Mouse (Mus musculus): ENCODE data around the gene Nptx1. TPM values are rescaled to one million over a fixed set of nuclear protein-coding genes. Genes with fewer than 3 reads are reported as not detected.
A peak's percentile ranks its signal among the peaks of the same experiment; 100 is the strongest.

Nptx1 gene
- polyA plus RNA-seq, 1 experiment from 2014 or later = 20.7 TPM

DNA sequence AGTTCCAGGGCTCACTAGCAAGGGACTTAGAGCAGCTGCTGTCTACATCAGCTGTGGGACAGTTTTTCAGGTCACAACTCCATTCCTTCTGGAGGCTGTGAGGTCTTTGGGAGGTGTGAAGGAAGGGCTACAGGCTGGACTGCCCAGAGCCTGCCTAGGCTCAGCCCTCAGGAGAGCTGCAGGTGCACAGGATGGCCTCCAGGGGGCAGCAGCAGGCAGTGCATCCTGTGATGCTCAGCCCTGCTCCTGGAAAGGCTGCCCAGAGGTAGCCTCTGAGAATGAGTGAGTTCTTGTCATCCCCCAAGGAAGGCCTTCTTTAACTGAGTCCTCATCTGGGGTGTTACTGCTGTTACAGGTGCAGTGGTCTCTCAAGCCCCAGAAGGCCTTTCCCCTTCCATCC is 43.9 kb downstream of the Nptx1 start:
- Histone ChIP-seq H3K36me3 (peaks cover 11% of the 10 kb centered on the region), H3K9ac (no peak overlapping the region), H3K27ac (replicated peaks) (no peak overlapping the region), H3K4me3 (no peak overlapping the region), H3K4me1 (replicated peaks) (peaks cover under 1% of the 10 kb centered on the region; the same call in 1 of the 2 replicates), H3K4me2 (no peak overlapping the region), H3K27me3 (no peaks in the 10 kb centered on the region), H3K9me3 (no peaks in the 10 kb centered on the region)
- ATAC-seq (ENCODE audit: low FRiP score, low read depth) = peak; percentile 61; the same call in 1 of the 2 replicates

- Histone ChIP-seq H3K4me1 (replicated peaks) (no peaks in the 10 kb centered on the region), H3K36me3 (no peaks in the 10 kb centered on the region), H3K4me2 (no peak overlapping the region), H3K9ac (no peak overlapping the region), H3K27me3 (no peaks in the 10 kb centered on the region), H3K9me3 (no peaks in the 10 kb centered on the region), H3K27ac (replicated peaks) (no peak overlapping the region), H3K4me3 (no peak overlapping the region)
- 74% methylated on average over 2 of the region's 2 CpGs for WGBS
- no peak for ATAC-seq (ENCODE audit: low FRiP score, low read depth)
These were observed 47.5 kb downstream of the Nptx1 start for GRCm38 (mm10) chr11:119500011-119500410.

- no peak overlapping the region for H3K27ac ChIP-seq (replicated peaks)
- no peaks in the 10 kb centered on the region for H3K4me1 ChIP-seq (replicated peaks)
- H3K4me2 ChIP-seq = no peak overlapping the region
- H3K27me3 ChIP-seq = no peaks in the 10 kb centered on the region
- 96% methylated on average over 4 of the region's 4 CpGs for WGBS
- no peak overlapping the region for H3K4me3 ChIP-seq
- H3K36me3 ChIP-seq = no peaks in the 10 kb centered on the region
- no peak for ATAC-seq (ENCODE audit: low FRiP score, low read depth)
- no peak overlapping the region for H3K9ac ChIP-seq
- H3K9me3 ChIP-seq = no peaks in the 10 kb centered on the region
These were observed 48.3 kb downstream of the Nptx1 start for GRCm38 (mm10) chr11:119499297-119499696.

DNA sequence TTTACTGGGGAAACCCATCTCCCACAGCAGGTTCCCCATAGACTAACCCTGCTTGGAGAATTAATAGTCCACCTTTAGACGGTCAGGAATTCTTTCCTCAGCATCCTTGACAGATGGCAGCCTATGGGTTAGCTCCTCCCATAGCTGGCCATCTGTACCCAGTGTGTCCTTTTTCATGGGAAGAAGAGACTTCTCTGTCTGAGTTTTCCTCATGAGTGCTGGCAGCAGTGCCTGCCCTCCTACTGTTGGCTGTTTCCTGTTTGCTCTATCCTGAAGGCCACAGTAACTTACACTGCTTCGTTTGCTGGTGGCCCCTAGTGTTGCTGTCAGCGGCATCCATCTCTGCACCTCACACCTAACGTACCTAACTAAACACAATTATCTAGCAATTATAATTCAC is 50.1 kb downstream of the Nptx1 start:
- Histone ChIP-seq H3K4me1 (replicated peaks) (peaks cover 13% of the 10 kb centered on the region), H3K27me3 (no peaks in the 10 kb centered on the region), H3K36me3 (no peaks in the 10 kb centered on the region), H3K9ac (no peak overlapping the region), H3K4me3 (no peak overlapping the region), H3K4me2 (no peak overlapping the region), H3K27ac (replicated peaks) (no peak overlapping the region), H3K9me3 (no peaks in the 10 kb centered on the region)
- WGBS = 70% methylated on average over 4 of the region's 4 CpGs
- no peak for ATAC-seq (ENCODE audit: low FRiP score, low read depth)

- Histone ChIP-seq H3K4me1 (replicated peaks) (peaks cover 18% of the 10 kb centered on the region), H3K4me3 (no peak overlapping the region), H3K4me2 (no peak overlapping the region), H3K27me3 (no peaks in the 10 kb centered on the region), H3K36me3 (no peaks in the 10 kb centered on the region), H3K27ac (replicated peaks) (no peak overlapping the region), H3K9ac (no peak overlapping the region), H3K9me3 (no peaks in the 10 kb centered on the region)
- 88% methylated on average over 5 of the region's 5 CpGs for WGBS
- no peak for ATAC-seq (ENCODE audit: low FRiP score, low read depth)
These were observed 51.4 kb downstream of the Nptx1 start for GRCm38 (mm10) chr11:119496147-119496546.

DNA sequence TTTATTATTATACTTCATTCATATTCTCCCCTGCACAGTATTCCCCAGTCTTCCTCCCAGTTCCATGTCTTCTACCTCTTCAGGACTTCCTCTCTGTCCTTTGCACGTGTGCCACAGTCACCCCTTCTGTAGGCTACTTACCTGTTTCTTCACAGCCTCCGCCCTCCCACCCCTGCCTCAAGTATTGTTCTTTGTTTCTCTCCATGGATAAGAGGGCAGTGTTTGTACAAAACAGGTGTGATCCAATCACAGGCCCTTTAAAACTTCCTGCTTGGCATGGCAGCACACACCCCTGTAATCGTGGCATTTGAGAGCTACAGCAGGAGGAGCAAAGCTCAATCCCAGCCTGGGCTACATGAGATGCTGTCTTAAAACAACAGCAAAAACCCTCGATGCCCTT is 54.0 kb downstream of the Nptx1 start:
- no peak overlapping the region for H3K9ac ChIP-seq
- no peak overlapping the region for H3K4me3 ChIP-seq
- H3K9me3 ChIP-seq = no peaks in the 10 kb centered on the region
- 85% methylated on average over 4 of the region's 4 CpGs for WGBS
- H3K27ac ChIP-seq (replicated peaks) = no peak overlapping the region
- H3K36me3 ChIP-seq = no peaks in the 10 kb centered on the region
- H3K27me3 ChIP-seq = no peaks in the 10 kb centered on the region
- no peak overlapping the region for H3K4me2 ChIP-seq
- ATAC-seq (ENCODE audit: low FRiP score, low read depth) = no peak
- H3K4me1 ChIP-seq (replicated peaks) = peaks cover 24% of the 10 kb centered on the region

GRCm38 (mm10) chr11:119492830-119493229 is 54.7 kb downstream of the Nptx1 start:
- Histone ChIP-seq H3K27ac (replicated peaks) (no peak overlapping the region), H3K4me3 (peak overlapping the region; percentile 71), H3K4me2 (peak overlapping the region; percentile 83), H3K9ac (no peak overlapping the region), H3K27me3 (no peaks in the 10 kb centered on the region), H3K36me3 (no peaks in the 10 kb centered on the region), H3K4me1 (replicated peaks) (peaks cover 24% of the 10 kb centered on the region), H3K9me3 (no peaks in the 10 kb centered on the region)
- WGBS = 96% methylated on average over 6 of the region's 6 CpGs
- ATAC-seq (ENCODE audit: low FRiP score, low read depth) = no peak

DNA sequence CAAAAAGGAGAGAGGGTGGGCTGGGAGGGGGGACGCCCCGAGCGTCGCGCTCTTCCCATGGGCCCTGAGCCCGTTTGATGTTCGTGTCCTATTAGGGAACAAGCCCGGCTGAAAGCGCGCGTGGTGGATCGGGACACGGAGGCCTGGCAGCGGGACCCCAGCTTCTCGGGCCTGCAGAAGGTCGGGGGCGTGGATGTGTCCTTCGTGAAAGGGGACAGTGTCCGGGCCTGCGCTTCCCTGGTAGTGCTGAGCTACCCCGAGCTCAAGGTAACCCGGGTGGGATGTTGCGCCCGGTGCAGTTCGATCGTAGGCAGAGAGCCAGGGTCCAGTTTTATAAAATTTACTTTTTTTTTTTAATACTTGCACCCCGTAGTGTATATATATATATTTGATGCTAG is 55.9 kb downstream of the Nptx1 start:
- peaks cover 24% of the 10 kb centered on the region for H3K4me1 ChIP-seq (replicated peaks)
- peak overlapping the region; percentile 83 for H3K4me2 ChIP-seq
- H3K9ac ChIP-seq = peak overlapping the region; percentile 96
- 6% methylated on average over 27 of the region's 27 CpGs for WGBS
- no peaks in the 10 kb centered on the region for H3K36me3 ChIP-seq
- H3K9me3 ChIP-seq = no peaks in the 10 kb centered on the region
- H3K27me3 ChIP-seq = no peaks in the 10 kb centered on the region
- ATAC-seq (ENCODE audit: low FRiP score, low read depth) = no peak
- H3K4me3 ChIP-seq = peak overlapping the region; percentile 71
- peak overlapping the region; percentile 96 for H3K27ac ChIP-seq (replicated peaks)

GRCm38 (mm10) chr11:119490861-119491689 is 56.5 kb downstream of the Nptx1 start, which contains the start of gene Endov:
TSS of gene Endov (plus strand) at chr11:119491347.
- Histone ChIP-seq H3K4me3 (peak within 1 kb of the TSS; percentile 71), H3K9ac (peak within 1 kb of the TSS; percentile 96), H3K9me3 (no peaks in the 10 kb centered on the region), H3K27ac (replicated peaks) (peak within 1 kb of the TSS; percentile 96), H3K4me1 (replicated peaks) (peaks cover 24% of the 10 kb centered on the region), H3K36me3 (no peaks in the 10 kb centered on the region), H3K27me3 (no peaks in the 10 kb centered on the region), H3K4me2 (peak within 1 kb of the TSS; percentile 83)
- under 1% methylated on average over 66 of the region's 66 CpGs for WGBS
- peak; percentile 98 for ATAC-seq (ENCODE audit: low FRiP score, low read depth)

Other genes with a start within 250 kb of the Nptx1 start
- gene Eif4a3, start 247.7 kb downstream of the Nptx1 start, polyA plus RNA-seq (2015; fragmentation: Nextera tagmentation; extraction: Ambion mirVana) = 242 and 250 TPM in 2 replicates
- gene Card14, start 240.0 kb downstream of the Nptx1 start, polyA plus RNA-seq (2015; fragmentation: Nextera tagmentation; extraction: Ambion mirVana) = 0.36 and 0.58 TPM in 2 replicates
- gene Sgsh, start 192.2 kb downstream of the Nptx1 start, polyA plus RNA-seq (2015; fragmentation: Nextera tagmentation; extraction: Ambion mirVana) = 4.4 and 5.3 TPM in 2 replicates
- gene Slc26a11, start 192.2 kb downstream of the Nptx1 start, polyA plus RNA-seq (2015; fragmentation: Nextera tagmentation; extraction: Ambion mirVana) = 5.9 and 7.6 TPM in 2 replicates
- 0.99 and 1.5 TPM in 2 replicates for gene Rnf213, start 154.7 kb downstream of the Nptx1 start, polyA plus RNA-seq (2015; fragmentation: Nextera tagmentation; extraction: Ambion mirVana)
- 17.2 and 17.6 TPM in 2 replicates for gene Endov, start 56.4 kb downstream of the Nptx1 start, polyA plus RNA-seq (2015; fragmentation: Nextera tagmentation; extraction: Ambion mirVana)
- gene Rptor, start 55.2 kb upstream of the Nptx1 start, polyA plus RNA-seq (2015; fragmentation: Nextera tagmentation; extraction: Ambion mirVana) = 12.7 and 13.3 TPM in 2 replicates